Mouse (Mus musculus): ENCODE results near the gene Dock6.
A peak's percentile ranks its signal among the peaks of the same experiment; 100 is the strongest.
"Not testable (repeated sequence)": the region's sequence is repeated elsewhere in the genome, so short reads cannot be mapped to it uniquely, and the experiment has no call there.

The Dock6 gene

GRCm38 (mm10) chr9:21806976-21807375 is 45.5 kb downstream of the Dock6 start:
- no peak for DNase-seq

DNA sequence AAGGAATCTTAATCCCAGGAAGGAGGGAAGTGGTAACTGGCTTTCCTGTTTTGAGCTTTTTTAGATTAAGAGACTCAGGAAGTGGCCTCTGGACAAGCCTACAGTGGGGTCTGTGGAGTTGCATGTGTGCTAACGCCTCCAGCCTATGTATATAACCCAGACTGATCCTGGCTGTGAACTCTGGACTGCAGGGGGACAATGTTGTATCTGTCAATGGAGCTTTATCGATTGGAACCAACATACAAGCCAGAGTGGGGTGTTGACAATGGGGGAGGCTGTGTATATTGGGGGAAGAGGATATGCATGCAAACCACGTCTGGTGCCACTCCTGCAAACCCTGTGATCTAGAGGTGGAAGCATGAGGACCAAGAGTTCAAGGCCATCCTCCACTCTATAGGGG is 46.1 kb downstream of the Dock6 start:
- no peak for DNase-seq

DNA sequence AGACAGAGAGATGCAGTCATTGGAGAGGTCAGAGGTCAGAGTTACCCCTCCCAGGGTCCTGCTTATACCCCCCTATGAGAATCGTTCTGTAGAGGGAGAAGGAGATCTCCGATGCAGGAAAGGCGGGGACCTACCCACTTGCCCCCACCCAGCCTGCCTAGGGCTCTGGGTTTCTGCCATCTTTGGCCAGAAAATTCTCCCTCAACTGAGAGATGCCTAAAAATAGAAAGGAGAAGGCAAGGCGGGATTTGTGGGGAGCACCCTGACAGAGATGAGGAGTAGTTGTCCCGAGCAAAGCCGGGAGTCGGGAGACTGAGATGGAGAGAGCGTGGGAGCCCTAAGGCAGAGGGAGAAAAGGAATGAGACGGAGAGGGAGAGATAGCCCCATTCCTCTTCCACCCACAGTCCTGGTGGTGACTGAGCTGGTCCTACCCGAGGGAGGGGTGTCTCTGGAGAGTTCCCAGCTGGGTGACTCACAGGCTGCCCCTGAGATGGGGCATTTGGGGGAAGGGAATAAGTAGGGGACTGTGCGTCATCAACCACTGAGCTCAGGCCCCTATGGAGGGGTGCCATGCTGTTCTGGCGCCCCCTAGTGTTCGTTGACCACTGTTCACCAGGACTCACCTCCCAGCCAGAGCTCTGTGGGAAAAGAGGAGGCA is 48.3 kb downstream of the Dock6 start:
- DNase-seq: peak; percentile 98

DNA sequence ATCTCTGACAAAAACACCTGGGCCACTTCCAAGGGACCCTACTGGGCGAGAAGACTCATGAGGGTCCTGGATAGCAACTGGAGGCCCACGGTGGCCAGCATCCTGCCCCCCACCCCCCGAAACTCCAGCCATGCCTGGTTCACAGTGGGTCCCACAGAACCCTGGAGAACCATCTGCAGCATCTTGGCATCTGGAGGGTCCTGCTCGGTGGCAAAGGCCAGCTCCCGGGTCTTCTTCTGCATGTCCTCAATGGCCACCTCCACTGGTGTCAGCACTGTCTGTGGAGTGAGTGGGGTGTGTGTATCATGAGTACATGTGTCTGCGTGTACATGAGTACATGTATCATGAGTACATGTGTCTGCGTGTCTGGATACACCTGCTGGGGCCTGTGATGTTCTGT is 50.8 kb downstream of the Dock6 start:
- peak; percentile 91 for DNase-seq

DNA sequence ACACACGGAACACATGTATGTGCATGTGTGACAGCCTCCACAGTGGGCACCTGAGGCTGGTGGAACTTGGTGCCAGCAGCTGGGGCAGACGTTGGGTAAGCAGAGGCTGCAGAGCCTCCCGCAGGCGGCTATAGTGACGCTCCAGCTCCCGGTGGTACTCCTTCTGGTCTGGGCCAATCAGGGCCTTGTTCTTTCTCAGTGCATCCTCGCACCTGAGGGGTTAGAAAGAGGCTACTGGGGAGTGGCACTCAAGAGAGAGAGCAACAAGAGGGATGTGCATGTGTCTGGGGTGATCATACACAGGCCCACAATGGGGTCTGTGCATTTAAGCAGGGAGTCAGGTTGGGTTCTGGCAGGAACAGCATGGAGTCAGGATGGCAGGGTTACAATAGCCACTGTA is 51.3 kb downstream of the Dock6 start:
- DNase-seq: peak; percentile 90

GRCm38 (mm10) chr9:21799010-21799350 is 53.5 kb downstream of the Dock6 start:
- DNase-seq: no peak

GRCm38 (mm10) chr9:21798345-21799009 is 54.0 kb downstream of the Dock6 start, which contains the start of gene Kank2:
Gene Kank2, minus strand, starts transcription at chr9:21798744.
- peak; percentile 99 for DNase-seq

DNA sequence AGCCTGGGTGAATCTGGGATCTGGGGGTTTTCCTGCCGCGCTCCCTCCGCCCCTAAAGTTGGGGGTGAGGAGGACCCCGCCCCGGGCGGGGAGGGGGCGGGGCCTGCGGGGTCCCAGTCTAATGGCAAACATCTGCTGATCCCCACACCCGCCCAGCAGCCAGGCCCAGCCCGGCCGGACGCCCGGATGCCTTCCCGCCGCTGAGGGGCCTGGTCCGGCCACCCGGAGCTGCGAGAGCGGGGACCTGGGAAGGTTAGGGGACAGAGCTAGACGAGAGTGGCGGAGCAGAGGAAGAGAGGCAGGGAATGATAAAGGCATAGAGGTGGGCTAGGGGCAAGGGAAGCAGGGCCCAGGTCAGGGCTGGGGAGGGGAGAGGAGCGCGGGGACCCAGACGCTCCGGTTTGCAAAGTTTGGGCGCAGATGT is 54.5 kb downstream of the Dock6 start:
- peak; percentile 99 for DNase-seq

- DNase-seq: peak; percentile 94
These were observed 55.5 kb downstream of the Dock6 start for GRCm38 (mm10) chr9:21796919-21797318.

DNA sequence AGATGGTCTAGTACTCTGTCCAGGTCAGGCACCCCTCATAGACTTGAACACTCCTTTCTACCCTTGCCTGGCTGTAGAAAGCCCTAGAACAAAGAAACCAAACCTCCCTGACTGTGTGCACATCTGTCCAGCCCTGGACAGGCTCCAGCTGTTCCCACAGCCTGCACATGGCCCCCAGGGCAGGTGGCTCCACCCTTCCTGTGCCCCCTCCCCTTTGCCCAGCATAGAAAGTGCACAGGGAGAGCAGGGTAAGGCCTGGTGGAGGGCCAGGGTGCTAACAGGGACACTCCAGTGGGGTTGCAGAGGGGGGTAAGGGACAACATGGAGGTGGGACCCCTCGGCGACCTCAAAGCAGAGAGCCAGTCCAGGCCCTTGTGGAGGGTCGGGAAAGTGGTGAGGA is 56.2 kb downstream of the Dock6 start:
- DNase-seq: peak; percentile 95

DNA sequence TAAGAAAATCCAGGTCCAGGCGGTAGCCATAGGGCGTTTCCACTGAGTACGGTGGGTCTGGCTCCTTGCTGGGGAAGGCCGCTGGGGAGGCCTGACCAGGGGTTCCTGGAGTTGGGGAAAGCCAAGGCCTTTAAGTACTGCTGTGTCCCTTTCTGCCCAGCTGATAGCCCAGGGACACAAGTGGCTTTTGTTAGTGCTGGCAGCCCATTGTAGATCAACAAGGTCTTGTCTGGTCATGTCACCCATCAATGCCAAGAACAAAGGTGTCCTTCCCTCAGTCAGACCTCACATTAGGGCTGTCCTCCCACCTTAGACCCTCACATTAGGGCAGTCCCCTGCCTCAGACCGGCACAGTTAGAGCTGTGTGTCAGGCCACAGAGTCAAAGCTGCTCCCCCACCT is 56.9 kb downstream of the Dock6 start:
- DNase-seq: no peak

GRCm38 (mm10) chr9:21794925-21795324 is 57.5 kb downstream of the Dock6 start:
- peak; percentile 92 for DNase-seq

- DNase-seq: peak; percentile 92
These were observed 58.0 kb downstream of the Dock6 start for GRCm38 (mm10) chr9:21794344-21794834.

DNA sequence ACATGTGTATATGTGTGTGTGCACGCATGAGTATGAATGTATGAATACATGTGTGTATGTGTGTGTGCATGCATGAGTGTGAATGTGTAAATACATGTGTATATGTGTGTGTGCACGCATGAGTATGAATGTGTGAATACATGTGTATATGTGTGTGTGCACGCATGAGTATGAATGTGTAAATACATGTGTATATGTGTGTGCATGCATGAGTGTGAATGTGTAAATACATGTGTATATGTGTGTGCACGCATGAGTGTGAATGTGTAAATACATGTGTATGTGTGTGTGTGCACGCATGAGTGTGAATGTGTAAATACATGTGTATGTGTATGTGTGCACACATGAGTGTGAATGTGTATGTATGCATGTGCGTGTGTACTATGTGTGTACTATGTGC is 58.9 kb downstream of the Dock6 start:
- DNase-seq: not testable (repeated sequence)

DNA sequence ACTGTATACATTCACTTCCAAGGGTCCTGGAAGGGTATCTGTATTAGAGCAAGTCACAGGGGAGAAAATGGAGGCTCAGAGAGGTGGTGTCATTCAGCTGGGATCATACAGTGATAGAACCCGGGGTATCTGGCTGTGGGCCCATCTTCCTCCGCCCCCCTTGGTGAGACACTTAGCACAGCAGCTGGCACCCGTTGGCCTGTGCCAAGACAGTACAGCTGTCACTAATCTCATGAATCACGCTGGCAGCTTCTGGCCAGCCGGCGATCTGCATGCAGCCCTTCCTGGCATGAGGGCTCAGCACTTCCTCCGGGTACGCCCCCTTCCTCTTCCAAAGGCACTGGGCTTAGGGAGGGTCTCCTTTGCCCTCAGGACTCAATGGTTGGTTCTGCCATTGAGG is 59.8 kb downstream of the Dock6 start:
- peak; percentile 97 for DNase-seq

DNA sequence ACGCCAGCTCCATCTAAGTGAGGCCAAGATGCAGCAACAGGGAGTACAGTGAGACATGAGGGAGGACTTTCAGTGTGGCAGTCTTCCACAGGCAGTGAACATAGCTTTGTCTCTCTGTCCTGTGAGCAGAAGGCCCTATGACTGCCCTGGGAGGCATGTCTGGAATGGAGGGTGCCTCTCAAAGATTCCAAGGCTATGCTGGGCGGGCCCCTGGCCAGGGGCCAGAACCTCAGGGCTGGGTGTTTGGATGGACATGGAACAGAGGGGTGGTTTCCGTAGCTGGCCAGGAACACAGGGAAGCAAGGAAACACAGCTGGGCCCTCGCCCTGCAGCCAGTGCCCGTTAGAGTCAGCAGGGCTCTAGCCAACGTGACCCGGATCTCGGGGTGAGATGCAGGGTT is 60.6 kb downstream of the Dock6 start:
- DNase-seq: peak; percentile 99

DNA sequence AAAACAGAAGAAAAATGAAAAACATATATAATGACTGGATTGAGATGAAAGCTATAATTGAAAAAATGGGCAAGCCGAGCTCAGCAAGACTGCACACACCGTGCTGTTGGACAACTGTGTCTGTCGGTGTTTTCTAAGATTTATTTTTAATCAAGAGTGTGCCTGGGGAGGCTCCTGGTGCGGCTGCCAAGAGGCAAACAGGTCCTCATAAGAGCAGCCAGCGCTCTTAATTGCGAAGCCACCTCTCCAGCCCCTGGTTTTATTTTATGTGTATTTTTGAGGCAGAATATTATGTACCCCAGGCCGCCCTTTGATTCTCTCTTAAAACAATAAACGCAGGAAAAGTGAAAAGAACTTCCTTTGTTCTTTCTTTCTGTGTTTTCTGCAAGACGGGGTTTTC is 64.2 kb downstream of the Dock6 start:
- DNase-seq: peak; percentile 91

GRCm38 (mm10) chr9:21787654-21788053 is 64.8 kb downstream of the Dock6 start:
- DNase-seq: no peak

GRCm38 (mm10) chr9:21786906-21787305 is 65.5 kb downstream of the Dock6 start:
- peak; percentile 95 for DNase-seq

GRCm38 (mm10) chr9:21786309-21786708 is 66.1 kb downstream of the Dock6 start:
- DNase-seq: not testable (repeated sequence)

- DNase-seq: peak; percentile 93
These were observed 67.7 kb downstream of the Dock6 start for GRCm38 (mm10) chr9:21784517-21785307.

DNA sequence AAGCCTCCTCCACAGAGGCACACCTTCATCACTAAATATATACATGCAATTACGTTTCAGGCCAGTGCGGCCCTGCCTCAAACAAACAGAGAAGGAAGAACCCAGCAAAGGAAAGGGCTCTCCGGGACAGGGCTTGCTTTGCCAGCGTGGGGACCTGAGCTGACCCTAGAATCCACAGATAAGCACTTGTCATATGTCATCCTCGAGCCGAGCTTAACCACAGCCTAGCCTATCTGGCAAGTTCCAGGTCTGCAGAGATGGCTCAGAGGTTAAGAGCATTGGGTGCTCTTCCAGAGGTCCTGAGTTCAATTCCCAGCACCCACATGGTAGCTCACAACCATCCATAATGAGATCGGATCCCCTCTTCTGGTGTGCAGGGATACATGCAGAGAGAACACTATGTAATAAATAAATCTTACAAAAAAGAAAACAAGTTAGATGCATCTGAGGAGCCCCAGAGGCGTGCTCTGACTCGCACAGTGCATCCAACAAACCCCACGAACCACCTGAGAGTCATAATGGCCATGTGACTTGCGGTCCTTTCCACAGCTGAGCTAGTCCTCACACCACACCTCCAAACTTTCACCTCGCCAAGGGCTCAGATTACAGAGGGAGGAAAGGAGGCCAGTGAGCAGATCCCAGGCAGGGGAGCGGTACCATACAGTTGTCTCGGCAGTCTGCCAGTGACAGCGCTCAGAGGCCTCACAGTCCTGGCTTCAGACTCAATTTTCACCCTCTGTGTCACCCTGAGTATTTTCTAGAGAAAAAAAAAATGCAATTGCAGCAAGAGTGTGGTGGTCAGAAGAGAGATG is 70.6 kb downstream of the Dock6 start:
- DNase-seq: peak; percentile 96

DNA sequence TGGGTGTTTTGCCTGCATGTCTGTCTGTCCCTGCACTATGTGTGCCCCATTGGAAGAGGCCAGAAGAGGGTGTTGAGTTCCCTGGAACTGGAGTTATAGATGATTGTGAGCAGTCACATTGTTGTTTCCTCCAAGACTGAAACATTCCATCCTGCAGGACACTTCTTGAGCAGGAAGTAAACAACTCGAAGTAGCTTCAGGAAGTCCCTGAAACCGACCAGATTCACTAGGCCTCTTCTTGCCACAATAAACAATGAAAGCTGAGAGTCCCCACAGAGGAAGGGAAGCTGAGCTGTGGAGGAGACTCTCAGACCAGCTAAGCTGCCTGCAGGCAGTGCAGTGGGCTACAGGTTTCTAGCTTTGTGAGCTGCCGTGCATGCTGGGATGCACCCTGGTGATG is 74.7 kb downstream of the Dock6 start:
- no peak for DNase-seq
